Mouse (Mus musculus) heart, embryonic 16.5 days (tissue): Measurements from ENCODE around the gene Slc27a1. TPM values are rescaled to one million over a fixed set of nuclear protein-coding genes. Genes with fewer than 3 reads are reported as not detected.
A peak's percentile ranks its signal among the peaks of the same experiment; 100 is the strongest.

ENCODE experiments used
- ATAC-seq: fragments of 200-750 bp; cut with Nextera tagmentation; replicated peaks from 2 replicates; pipeline ENCODE4 v1.8.0; 2017; ENCODE audit warnings: moderate number of reproducible peaks; ENCODE audit not compliant: insufficient read depth, low FRiP score; ENCODE audit errors: extremely low read depth
- H3K27ac ChIP-seq: fragments of 300-500 bp; sonication (generic); 2 replicates; pipeline ENCODE4 v1.5.1; 2014; ENCODE audit warnings: mild to moderate bottlenecking, low read length, control low read depth, moderate library complexity
- H3K27me3 ChIP-seq: fragments of 300-500 bp; sonication (generic); 2 replicates; pipeline ENCODE4 v1.6.1; 2014; ENCODE audit warnings: low read length, mixed read lengths; ENCODE audit not compliant: control insufficient read depth, insufficient read depth
- H3K36me3 ChIP-seq: fragments of 300-500 bp; sonication (generic); 2 replicates; pipeline ENCODE4 v1.6.1; 2014; ENCODE audit not compliant: control insufficient read depth, insufficient read depth
- H3K4me1 ChIP-seq: fragments of 300-500 bp; sonication (generic); 2 replicates; pipeline ENCODE4 v1.6.1; 2014; ENCODE audit warnings: low read length, mixed read lengths; ENCODE audit not compliant: control insufficient read depth, insufficient read depth
- H3K4me2 ChIP-seq: fragments of 300-500 bp; sonication (generic); 2 replicates; pipeline ENCODE4 v1.6.1; 2014; ENCODE audit warnings: low read depth, mild to moderate bottlenecking, control low read depth, low read length
- H3K4me3 ChIP-seq: fragments of 300-500 bp; sonication (generic); 2 replicates; pipeline ENCODE4 v1.5.1; 2014; ENCODE audit warnings: mild to moderate bottlenecking, control low read depth, low read length
- H3K9ac ChIP-seq: fragments of 300-500 bp; sonication (generic); 2 replicates; pipeline ENCODE4 v1.6.1; 2014; ENCODE audit warnings: low read length, control low read depth
- H3K9me3 ChIP-seq: fragments of 300-500 bp; sonication (generic); replicated peaks from 2 replicates; pipeline ENCODE4 v1.6.1; 2016; ENCODE audit warnings: low read length; ENCODE audit not compliant: control insufficient read depth
- WGBS: fragments of 180-500 bp; shearing (Covaris S2); extraction: QIAGEN DNeasy Blood & Tissue Kit; methylation state at CpG from one replicate; pipeline ENCODE4 v1.1.7; 2014; 5-methylcytosine and 5-hydroxymethylcytosine counted together
- polyA plus RNA-seq: library from polyadenylated mRNA; unstranded; fragments of >200 nt; fragmentation: Nextera tagmentation; extraction: Ambion mirVana; gene quantifications from 2 replicates; pipeline ENCODE4 v1.2.1, GENCODE M21; 2015

The Slc27a1 gene
- polyA plus RNA-seq, 1 experiment from 2014 or later, result 26.2 TPM

GRCm38 (mm10) chr8:71613418-71613817 is 44.7 kb downstream of the Slc27a1 start:
- no peak for ATAC-seq
- H3K4me1 ChIP-seq, result peaks cover 12% of the 10 kb centered on the region
- H3K9me3 ChIP-seq, result no peaks in the 10 kb centered on the region
- no peak overlapping the region for H3K9ac ChIP-seq
- H3K4me2 ChIP-seq, result no peak overlapping the region
- peaks cover 31% of the 10 kb centered on the region for H3K36me3 ChIP-seq
- no peak overlapping the region for H3K4me3 ChIP-seq
- H3K27me3 ChIP-seq, result no peaks in the 10 kb centered on the region
- H3K27ac ChIP-seq, result no peak overlapping the region
- 54% methylated on average over 4 of the region's 4 CpGs for WGBS

GRCm38 (mm10) chr8:71619786-71620185 is 51.1 kb downstream of the Slc27a1 start:
- no peaks in the 10 kb centered on the region for H3K4me1 ChIP-seq
- ATAC-seq, result no peak
- H3K27me3 ChIP-seq, result no peaks in the 10 kb centered on the region
- H3K27ac ChIP-seq, result no peak overlapping the region
- H3K4me3 ChIP-seq, result no peak overlapping the region
- peaks cover 25% of the 10 kb centered on the region for H3K9me3 ChIP-seq
- 93% methylated on average over 2 of the region's 2 CpGs for WGBS
- H3K9ac ChIP-seq, result no peak overlapping the region
- H3K36me3 ChIP-seq, result peaks cover 84% of the 10 kb centered on the region
- H3K4me2 ChIP-seq, result no peak overlapping the region

GRCm38 (mm10) chr8:71625088-71625487 is 56.4 kb downstream of the Slc27a1 start:
- no peak overlapping the region for H3K4me3 ChIP-seq
- H3K4me1 ChIP-seq, result peaks cover 16% of the 10 kb centered on the region
- H3K36me3 ChIP-seq, result peaks cover 52% of the 10 kb centered on the region
- H3K27me3 ChIP-seq, result peaks cover 3% of the 10 kb centered on the region
- no peak overlapping the region for H3K9ac ChIP-seq
- H3K27ac ChIP-seq, result no peak overlapping the region
- no peak overlapping the region for H3K4me2 ChIP-seq
- ATAC-seq, result no peak
- H3K9me3 ChIP-seq, result peaks cover 25% of the 10 kb centered on the region
- WGBS, result 89% methylated on average over 1 of the region's 1 CpGs

- H3K4me2 ChIP-seq, result no peak overlapping the region
- H3K9ac ChIP-seq, result no peak overlapping the region
- H3K36me3 ChIP-seq, result peaks cover 37% of the 10 kb centered on the region
- peak overlapping the region; percentile 71; the same call in 1 of the 2 replicates for H3K27ac ChIP-seq
- H3K4me3 ChIP-seq, result no peak overlapping the region
- peaks cover 21% of the 10 kb centered on the region for H3K9me3 ChIP-seq
- peaks cover 12% of the 10 kb centered on the region for H3K27me3 ChIP-seq
- ATAC-seq, result no peak
- peaks cover 16% of the 10 kb centered on the region for H3K4me1 ChIP-seq
- 82% methylated on average over 9 of the region's 9 CpGs for WGBS
Observed at GRCm38 (mm10) chr8:71626753-71627152, 58.1 kb downstream of the Slc27a1 start.

- peak overlapping the region; percentile 71 for H3K27ac ChIP-seq
- no peak overlapping the region for H3K9ac ChIP-seq
- no peak overlapping the region for H3K4me3 ChIP-seq
- WGBS, result 32% methylated on average over 9 of the region's 9 CpGs
- peaks cover 15% of the 10 kb centered on the region for H3K9me3 ChIP-seq
- peaks cover 29% of the 10 kb centered on the region for H3K36me3 ChIP-seq
- H3K27me3 ChIP-seq, result peaks cover 12% of the 10 kb centered on the region
- H3K4me2 ChIP-seq, result no peak overlapping the region
- ATAC-seq, result peak; percentile 40
- H3K4me1 ChIP-seq, result peaks cover 16% of the 10 kb centered on the region
Observed at GRCm38 (mm10) chr8:71627265-71628099, 58.8 kb downstream of the Slc27a1 start.

GRCm38 (mm10) chr8:71628396-71629095 is 59.9 kb downstream of the Slc27a1 start:
- ATAC-seq, result no peak
- peaks cover 16% of the 10 kb centered on the region for H3K4me1 ChIP-seq
- H3K4me3 ChIP-seq, result peak overlapping the region; percentile 49
- WGBS, result 10% methylated on average over 16 of the region's 16 CpGs
- peak overlapping the region; percentile 59 for H3K9ac ChIP-seq
- H3K4me2 ChIP-seq, result peak overlapping the region; percentile 68
- peaks cover 19% of the 10 kb centered on the region for H3K36me3 ChIP-seq
- peaks cover 12% of the 10 kb centered on the region for H3K9me3 ChIP-seq
- H3K27me3 ChIP-seq, result peaks cover 17% of the 10 kb centered on the region
- H3K27ac ChIP-seq, result peak overlapping the region; percentile 71

GRCm38 (mm10) chr8:71629096-71629697 is 60.5 kb downstream of the Slc27a1 start:
- peak overlapping the region; percentile 71 for H3K27ac ChIP-seq
- peaks cover 9% of the 10 kb centered on the region for H3K9me3 ChIP-seq
- H3K9ac ChIP-seq, result peak overlapping the region; percentile 60
- H3K4me3 ChIP-seq, result peak overlapping the region; percentile 49
- peaks cover 16% of the 10 kb centered on the region for H3K4me1 ChIP-seq
- peak overlapping the region; percentile 68 for H3K4me2 ChIP-seq
- peak; percentile 81 for ATAC-seq
- WGBS, result under 1% methylated on average over 55 of the region's 55 CpGs
- H3K27me3 ChIP-seq, result peaks cover 22% of the 10 kb centered on the region
- peaks cover 12% of the 10 kb centered on the region for H3K36me3 ChIP-seq

- peak overlapping the region; percentile 49 for H3K4me3 ChIP-seq
- H3K9ac ChIP-seq, result peak overlapping the region; percentile 60; the same call in 1 of the 2 replicates
- peaks cover 9% of the 10 kb centered on the region for H3K9me3 ChIP-seq
- WGBS, result 5% methylated on average over 25 of the region's 25 CpGs
- peaks cover 19% of the 10 kb centered on the region for H3K4me1 ChIP-seq
- H3K4me2 ChIP-seq, result peak overlapping the region; percentile 68
- H3K36me3 ChIP-seq, result peaks cover 6% of the 10 kb centered on the region
- peak; percentile 1; the same call in 1 of the 2 replicates for ATAC-seq
- H3K27ac ChIP-seq, result no peak overlapping the region
- peaks cover 22% of the 10 kb centered on the region for H3K27me3 ChIP-seq
Observed at GRCm38 (mm10) chr8:71629781-71630212, 61.1 kb downstream of the Slc27a1 start.
